Mouse (Mus musculus): ENCODE measurements around the gene Tnik. TPM values are rescaled to one million over a fixed set of nuclear protein-coding genes. Genes with fewer than 3 reads are reported as not detected.

Tnik gene
- polyA plus RNA-seq, 1 experiment, result 23.6 TPM

DNA sequence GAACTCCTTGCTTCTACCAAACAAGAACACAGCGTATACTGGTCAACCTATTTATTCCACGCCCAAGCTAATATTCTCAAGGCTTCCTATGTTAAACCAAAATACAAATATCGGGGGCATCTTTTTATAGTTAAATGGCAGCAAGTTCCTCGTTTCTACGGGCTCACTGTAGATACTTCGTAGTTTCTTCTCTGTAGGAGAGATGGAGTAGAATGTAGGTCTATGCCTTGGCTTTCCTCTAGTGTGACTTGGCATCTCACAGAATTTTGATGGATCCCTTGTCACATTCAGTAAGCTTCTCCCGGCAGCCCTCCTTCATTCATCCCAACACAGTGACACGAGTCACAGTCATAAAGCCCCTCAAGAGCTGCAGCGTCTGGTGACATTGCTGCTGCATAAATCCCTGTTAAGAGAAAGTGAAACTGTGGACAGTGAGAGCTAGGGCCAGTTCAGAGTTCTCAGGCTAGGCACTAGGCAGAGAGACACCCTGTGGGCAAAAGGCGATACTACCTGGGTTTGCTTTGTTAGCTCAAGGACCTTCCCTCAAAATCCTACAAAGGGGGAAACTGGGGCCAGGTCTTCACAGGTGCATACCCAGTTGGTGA lies 280.5 kb downstream of the Tnik start:
- no peak for TF ChIP-seq POLR2A (IDR thresholded peaks at IDR 0.05; ENCODE audit: control insufficient read depth, extremely low read depth, insufficient read depth, low read length, poor library complexity)
- TF ChIP-seq CTCF (IDR thresholded peaks at IDR 0.05; ENCODE audit: borderline replicate concordance, control insufficient read depth, extremely low read depth, insufficient read depth, low read length, poor library complexity), result no peak
- DNase-seq, result peak; percentile 12

DNA sequence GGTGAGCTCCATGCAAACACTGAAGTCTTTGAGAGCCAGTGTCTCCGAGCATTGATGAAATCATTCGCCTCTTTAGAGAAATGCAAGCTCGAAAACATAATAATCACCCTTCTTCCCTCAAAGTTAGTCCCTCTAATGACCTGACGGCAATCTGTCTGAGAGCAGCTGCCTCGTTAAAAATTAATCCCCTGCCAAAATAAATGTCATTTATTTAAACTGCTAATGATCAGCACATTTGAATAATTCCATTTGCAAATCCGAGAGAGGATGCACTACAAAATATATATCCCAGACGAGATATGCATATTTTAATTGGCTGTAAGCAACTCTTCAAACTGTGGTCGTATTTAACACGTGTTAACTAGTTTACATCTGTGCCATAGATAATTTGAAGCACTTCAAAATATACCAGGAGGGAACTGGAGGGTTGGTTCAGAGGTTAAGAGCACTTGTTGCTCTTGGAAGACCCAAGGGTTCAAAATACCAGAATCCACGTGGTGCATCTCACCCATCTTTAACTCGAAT lies 281.4 kb downstream of the Tnik start:
- DNase-seq, result no peak
- no peak overlapping the region for H3K4me3 ChIP-seq (ENCODE audit: control insufficient read depth, insufficient read depth, low read length)
- H3K4me1 ChIP-seq (replicated peaks; ENCODE audit: control insufficient read depth, insufficient read depth, low read length), result no peaks in the 10 kb centered on the region
- TF ChIP-seq POLR2A (IDR thresholded peaks at IDR 0.05; ENCODE audit: control insufficient read depth, extremely low read depth, insufficient read depth, low read length, poor library complexity) (no peak), CTCF (IDR thresholded peaks at IDR 0.05; ENCODE audit: borderline replicate concordance, control insufficient read depth, extremely low read depth, insufficient read depth, low read length, poor library complexity) (no peak)
- no peak overlapping the region for H3K27ac ChIP-seq (ENCODE audit: control insufficient read depth, insufficient read depth, low read length)
- no peaks in the 10 kb centered on the region for H3K27me3 ChIP-seq (ENCODE audit: control insufficient read depth, insufficient read depth, low read length)
- WGBS, result 90% methylated on average over 11 of the region's 11 CpGs
- H3K36me3 ChIP-seq (ENCODE audit: control insufficient read depth, insufficient read depth, low read length), result no peaks in the 10 kb centered on the region

More for the DNA sequence above, 280.5 kb downstream of the Tnik start:
- H3K36me3 ChIP-seq (ENCODE audit: control insufficient read depth, insufficient read depth, low read length), result no peaks in the 10 kb centered on the region
- 30% methylated on average over 10 of the region's 10 CpGs for WGBS
- no peak overlapping the region for H3K4me3 ChIP-seq (ENCODE audit: control insufficient read depth, insufficient read depth, low read length)
- no peak overlapping the region for H3K27ac ChIP-seq (ENCODE audit: control insufficient read depth, insufficient read depth, low read length)
- H3K4me1 ChIP-seq (replicated peaks; ENCODE audit: control insufficient read depth, insufficient read depth, low read length), result no peaks in the 10 kb centered on the region
- H3K27me3 ChIP-seq (ENCODE audit: control insufficient read depth, insufficient read depth, low read length), result no peaks in the 10 kb centered on the region

DNA sequence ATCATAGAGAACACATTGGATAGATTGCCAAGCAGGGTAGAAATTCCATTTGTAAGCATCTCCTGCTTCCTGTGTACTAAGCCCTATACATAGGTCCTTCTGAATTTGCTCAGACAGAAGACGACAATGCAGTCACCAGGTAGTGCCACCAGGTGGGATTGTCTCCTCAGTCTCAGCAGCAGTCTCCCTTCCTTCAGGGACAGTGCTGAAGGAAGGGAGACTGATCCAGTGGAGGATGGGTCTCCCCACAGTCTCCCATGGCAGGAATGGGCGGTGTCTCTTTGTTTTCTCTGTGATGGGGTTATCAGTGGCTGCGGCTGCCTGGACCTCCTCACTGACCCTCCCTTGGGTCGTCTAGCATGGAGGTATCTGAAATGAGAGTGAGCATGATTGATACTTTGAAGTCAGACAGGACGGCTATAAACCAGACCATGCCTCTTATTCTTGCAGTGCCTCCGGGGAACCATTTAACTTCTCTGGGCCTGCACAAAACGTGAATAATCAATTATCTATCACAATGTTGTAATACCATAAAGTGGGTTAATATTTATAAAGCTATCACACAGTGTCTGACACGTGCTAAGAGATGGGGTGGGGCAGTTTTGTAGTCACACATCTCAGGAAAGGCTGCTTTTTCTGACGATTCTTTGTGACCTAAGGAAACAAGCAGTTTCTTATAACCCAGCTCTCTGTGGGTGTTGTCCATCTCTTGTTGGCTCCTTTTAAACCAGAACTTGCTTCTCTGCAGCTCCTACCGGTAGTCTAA lies 285.1 kb downstream of the Tnik start:
- no peak for TF ChIP-seq POLR2A (IDR thresholded peaks at IDR 0.05; ENCODE audit: control insufficient read depth, extremely low read depth, insufficient read depth, low read length, poor library complexity)
- no peak for TF ChIP-seq CTCF (IDR thresholded peaks at IDR 0.05; ENCODE audit: borderline replicate concordance, control insufficient read depth, extremely low read depth, insufficient read depth, low read length, poor library complexity)
- no peak for DNase-seq
- Histone ChIP-seq H3K27me3 (ENCODE audit: control insufficient read depth, insufficient read depth, low read length) (no peaks in the 10 kb centered on the region), H3K4me1 (replicated peaks; ENCODE audit: control insufficient read depth, insufficient read depth, low read length) (no peaks in the 10 kb centered on the region), H3K27ac (ENCODE audit: control insufficient read depth, insufficient read depth, low read length) (no peak overlapping the region), H3K36me3 (ENCODE audit: control insufficient read depth, insufficient read depth, low read length) (no peaks in the 10 kb centered on the region), H3K4me3 (ENCODE audit: control insufficient read depth, insufficient read depth, low read length) (no peak overlapping the region)
- 93% methylated on average over 10 of the region's 10 CpGs for WGBS

DNA sequence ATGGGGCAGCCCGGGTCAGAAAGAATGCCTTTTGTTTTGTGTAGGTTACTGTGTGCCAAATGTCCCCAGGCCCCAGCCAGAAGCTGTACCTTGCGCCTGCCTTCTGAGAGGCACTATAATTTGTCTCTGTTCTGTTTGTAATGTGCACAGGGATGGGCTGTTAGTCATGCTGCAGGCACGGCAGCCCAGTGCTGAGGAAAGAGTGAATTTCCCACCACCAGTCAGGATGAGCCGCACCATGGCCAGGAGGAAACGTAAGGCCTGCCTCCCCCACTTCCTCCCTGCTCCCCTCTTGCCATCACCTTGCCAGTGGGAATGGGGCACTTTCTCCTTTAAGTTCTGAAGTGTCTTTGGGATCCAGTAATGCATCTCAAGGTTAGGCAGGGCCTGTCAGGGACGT lies 286.4 kb downstream of the Tnik start:
- Histone ChIP-seq H3K4me1 (replicated peaks; ENCODE audit: control insufficient read depth, insufficient read depth, low read length) (no peaks in the 10 kb centered on the region), H3K4me3 (ENCODE audit: control insufficient read depth, insufficient read depth, low read length) (no peak overlapping the region), H3K27ac (ENCODE audit: control insufficient read depth, insufficient read depth, low read length) (no peak overlapping the region), H3K36me3 (ENCODE audit: control insufficient read depth, insufficient read depth, low read length) (no peaks in the 10 kb centered on the region), H3K27me3 (ENCODE audit: control insufficient read depth, insufficient read depth, low read length) (no peaks in the 10 kb centered on the region)
- no peak for DNase-seq
- TF ChIP-seq POLR2A (IDR thresholded peaks at IDR 0.05; ENCODE audit: control insufficient read depth, extremely low read depth, insufficient read depth, low read length, poor library complexity) (no peak), CTCF (IDR thresholded peaks at IDR 0.05; ENCODE audit: borderline replicate concordance, control insufficient read depth, extremely low read depth, insufficient read depth, low read length, poor library complexity) (no peak)
- 89% methylated on average over 6 of the region's 6 CpGs for WGBS

DNA sequence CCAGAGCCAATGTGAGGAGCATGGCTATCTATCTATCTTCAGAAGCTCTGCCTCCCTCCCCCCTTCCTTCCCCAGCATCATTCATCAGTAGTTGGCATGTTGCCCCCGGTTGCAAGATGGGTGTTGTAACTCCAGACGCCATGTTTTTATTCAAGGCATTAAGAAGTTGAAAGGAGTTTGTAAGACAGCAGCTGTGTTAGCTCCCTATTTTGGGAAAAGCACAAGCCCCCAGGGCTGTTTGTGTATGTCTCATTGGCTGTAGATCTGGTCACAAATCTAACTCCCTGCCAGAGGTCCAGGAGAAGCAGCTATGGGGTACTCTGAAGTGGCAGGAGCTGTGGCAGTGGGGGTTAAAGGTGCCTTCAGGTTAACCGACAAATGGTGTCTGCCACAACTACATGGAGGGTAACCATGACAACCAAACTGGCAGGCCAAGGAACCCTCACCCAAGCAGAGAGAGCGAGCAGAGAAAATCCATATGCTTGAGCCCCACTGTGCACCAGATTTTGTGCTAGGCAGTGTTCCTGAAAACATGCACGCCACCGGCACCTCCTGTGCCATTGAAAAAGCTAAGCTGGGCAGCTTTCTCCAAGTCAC lies 287.6 kb downstream of the Tnik start:
- no peaks in the 10 kb centered on the region for H3K36me3 ChIP-seq (ENCODE audit: control insufficient read depth, insufficient read depth, low read length)
- 95% methylated on average over 6 of the region's 6 CpGs for WGBS
- no peak overlapping the region for H3K4me3 ChIP-seq (ENCODE audit: control insufficient read depth, insufficient read depth, low read length)
- H3K27ac ChIP-seq (ENCODE audit: control insufficient read depth, insufficient read depth, low read length), result no peak overlapping the region
- no peaks in the 10 kb centered on the region for H3K27me3 ChIP-seq (ENCODE audit: control insufficient read depth, insufficient read depth, low read length)
- peaks cover 9% of the 10 kb centered on the region for H3K4me1 ChIP-seq (replicated peaks; ENCODE audit: control insufficient read depth, insufficient read depth, low read length)
- TF ChIP-seq POLR2A (IDR thresholded peaks at IDR 0.05; ENCODE audit: control insufficient read depth, extremely low read depth, insufficient read depth, low read length, poor library complexity) (no peak), CTCF (IDR thresholded peaks at IDR 0.05; ENCODE audit: borderline replicate concordance, control insufficient read depth, extremely low read depth, insufficient read depth, low read length, poor library complexity) (no peak)
- DNase-seq, result no peak

DNA sequence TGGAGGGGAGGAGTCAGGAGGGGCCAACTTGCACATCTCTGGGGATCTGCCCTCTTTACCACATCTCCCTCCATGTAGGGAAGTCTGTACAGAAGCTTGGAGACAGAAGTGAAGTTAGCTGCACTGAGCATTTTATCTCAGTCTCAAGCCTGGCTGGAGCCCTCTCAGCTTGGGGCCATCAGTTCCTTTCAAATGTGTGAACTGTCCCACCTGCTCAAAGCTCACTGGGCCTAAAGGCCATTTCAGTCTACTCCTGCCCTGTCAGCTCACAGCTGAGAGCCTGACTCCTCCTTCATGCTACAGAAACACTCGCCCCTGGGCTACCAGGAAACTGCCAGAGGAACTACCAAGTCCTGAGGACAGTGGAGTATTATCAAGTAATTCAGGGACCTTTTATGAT lies 288.7 kb downstream of the Tnik start:
- TF ChIP-seq POLR2A (IDR thresholded peaks at IDR 0.05; ENCODE audit: control insufficient read depth, extremely low read depth, insufficient read depth, low read length, poor library complexity) (no peak), CTCF (IDR thresholded peaks at IDR 0.05; ENCODE audit: borderline replicate concordance, control insufficient read depth, extremely low read depth, insufficient read depth, low read length, poor library complexity) (no peak)
- no peak overlapping the region for H3K4me3 ChIP-seq (ENCODE audit: control insufficient read depth, insufficient read depth, low read length)
- no peak for DNase-seq
- no peak overlapping the region for H3K27ac ChIP-seq (ENCODE audit: control insufficient read depth, insufficient read depth, low read length)
- no peaks in the 10 kb centered on the region for H3K27me3 ChIP-seq (ENCODE audit: control insufficient read depth, insufficient read depth, low read length)
- no peaks in the 10 kb centered on the region for H3K36me3 ChIP-seq (ENCODE audit: control insufficient read depth, insufficient read depth, low read length)
- peaks cover 11% of the 10 kb centered on the region for H3K4me1 ChIP-seq (replicated peaks; ENCODE audit: control insufficient read depth, insufficient read depth, low read length)
- WGBS, result 83% methylated on average over 1 of the region's 1 CpGs

All from thymus, adult 2 months (tissue).